Mouse (Mus musculus) brown adipose tissue, adult 24 weeks (tissue): ENCODE data around the gene Srl. TPM values are rescaled to one million over a fixed set of nuclear protein-coding genes. Genes with fewer than 3 reads are reported as not detected.

ENCODE experiments used
- H3K27ac ChIP-seq: fragments of 200-500 bp; replicated peaks from 2 replicates; pipeline ENCODE4 v1.5.1; 2012; ENCODE audit warnings: low read depth, mild to moderate bottlenecking, low read length
- H3K4me1 ChIP-seq: fragments of 200-500 bp; 2 replicates; pipeline ENCODE4 v1.6.1; 2012; ENCODE audit warnings: low read length, mixed read lengths; ENCODE audit not compliant: control insufficient read depth, insufficient read depth, insufficient read length
- H3K4me3 ChIP-seq: fragments of 200-500 bp; 2 replicates; pipeline ENCODE4 v1.5.1; 2012; ENCODE audit warnings: low read depth, mild to moderate bottlenecking, low read length, moderate library complexity; ENCODE audit not compliant: insufficient read depth
- polyA plus RNA-seq: library from polyadenylated mRNA; stranded (reverse); fragments of >200 nt; gene quantifications from 2 replicates; pipeline ENCODE4 v1.2.4, GENCODE M21; 2012; ENCODE audit not compliant: missing spikeins, insufficient read depth, insufficient read length

Srl gene
- polyA plus RNA-seq, 1 experiment = 26.8 TPM

GRCm38 (mm10) chr16:4444378-4444777 lies 97.2 kb downstream of the Srl start:
- Histone ChIP-seq H3K4me3 (no peak overlapping the region), H3K27ac (no peak overlapping the region)

GRCm38 (mm10) chr16:4439302-4440066 lies 102.1 kb downstream of the Srl start:
- H3K27ac ChIP-seq = no peak overlapping the region
- peaks cover 6% of the 10 kb centered on the region; the same call in 1 of the 2 replicates for H3K4me1 ChIP-seq
- no peak overlapping the region for H3K4me3 ChIP-seq

More at GRCm38 (mm10) chr16:4444378-4444777, 97.2 kb downstream of the Srl start:
- no peaks in the 10 kb centered on the region for H3K4me1 ChIP-seq

GRCm38 (mm10) chr16:4436738-4437137 lies 104.9 kb downstream of the Srl start:
- peaks cover 6% of the 10 kb centered on the region; the same call in 1 of the 2 replicates for H3K4me1 ChIP-seq
- no peak overlapping the region for H3K27ac ChIP-seq
- no peak overlapping the region for H3K4me3 ChIP-seq

GRCm38 (mm10) chr16:4435371-4435770 lies 106.2 kb downstream of the Srl start:
- no peak overlapping the region for H3K27ac ChIP-seq
- no peak overlapping the region for H3K4me3 ChIP-seq
- H3K4me1 ChIP-seq = peaks cover 6% of the 10 kb centered on the region; the same call in 1 of the 2 replicates

- H3K4me1 ChIP-seq = peaks cover 6% of the 10 kb centered on the region; the same call in 1 of the 2 replicates
- H3K4me3 ChIP-seq = no peak overlapping the region
- H3K27ac ChIP-seq = no peak overlapping the region
These were observed 109.8 kb downstream of the Srl start for GRCm38 (mm10) chr16:4431841-4432240.

GRCm38 (mm10) chr16:4431013-4431412 lies 110.6 kb downstream of the Srl start:
- 0 out of 2 replicates have a peak, but pooled peaks cover 6% of the 10 kb centered on the region for H3K4me1 ChIP-seq
- H3K27ac ChIP-seq = no peak overlapping the region
- H3K4me3 ChIP-seq = no peak overlapping the region

- H3K27ac ChIP-seq = no peak overlapping the region
- no peak overlapping the region for H3K4me3 ChIP-seq
- H3K4me1 ChIP-seq = no peaks in the 10 kb centered on the region
These were observed 111.4 kb downstream of the Srl start for GRCm38 (mm10) chr16:4430232-4430631.

Other genes with a start within 250 kb of the Srl start
- 5.7 and 6.3 TPM in 2 replicates for gene Adcy9, start 121.3 kb downstream of the Srl start, polyA plus RNA-seq
- gene Tfap4, start 18.0 kb upstream of the Srl start, polyA plus RNA-seq = 3.2 and 3.3 TPM in 2 replicates
- 2.9 and 5.7 TPM in 2 replicates for gene Glis2, start 52.9 kb upstream of the Srl start, polyA plus RNA-seq
- 140 and 178 TPM in 2 replicates for gene Pam16, start 83.2 kb upstream of the Srl start, polyA plus RNA-seq
- gene Vasn, start 98.1 kb upstream of the Srl start, polyA plus RNA-seq = 4.2 and 4.4 TPM in 2 replicates
- 193 and 221 TPM in 2 replicates for gene Dnaja3, start 98.2 kb upstream of the Srl start, polyA plus RNA-seq
- 10.6 and 28.7 TPM in 2 replicates for gene Coro7, start 138.0 kb upstream of the Srl start, polyA plus RNA-seq
- gene Nmral1, start 177.5 kb upstream of the Srl start, polyA plus RNA-seq = 4.0 and 5.7 TPM in 2 replicates
- 74.8 and 95.3 TPM in 2 replicates for gene Hmox2, start 184.5 kb upstream of the Srl start, polyA plus RNA-seq
- 98.7 and 99.2 TPM in 2 replicates for gene Cdip1, start 248.5 kb upstream of the Srl start, polyA plus RNA-seq